Mouse (Mus musculus) E14TG2a.4 (cell line): ENCODE results near the gene Rbms1.

ENCODE experiments used
- CTCF ChIP-seq: conservative IDR thresholded peaks from 2 replicates; pipeline ENCODE4 v1.5.1; 2014; ENCODE audit warnings: low read length
- NANOG ChIP-seq: IDR thresholded peaks from 2 replicates; pipeline ENCODE4 v1.6.1; 2014; ENCODE audit warnings: borderline replicate concordance, low read length, mixed read lengths
- POU5F1 ChIP-seq: IDR thresholded peaks from 2 replicates; pipeline ENCODE4 v1.6.1; 2014; ENCODE audit warnings: low read length, borderline replicate concordance

DNA sequence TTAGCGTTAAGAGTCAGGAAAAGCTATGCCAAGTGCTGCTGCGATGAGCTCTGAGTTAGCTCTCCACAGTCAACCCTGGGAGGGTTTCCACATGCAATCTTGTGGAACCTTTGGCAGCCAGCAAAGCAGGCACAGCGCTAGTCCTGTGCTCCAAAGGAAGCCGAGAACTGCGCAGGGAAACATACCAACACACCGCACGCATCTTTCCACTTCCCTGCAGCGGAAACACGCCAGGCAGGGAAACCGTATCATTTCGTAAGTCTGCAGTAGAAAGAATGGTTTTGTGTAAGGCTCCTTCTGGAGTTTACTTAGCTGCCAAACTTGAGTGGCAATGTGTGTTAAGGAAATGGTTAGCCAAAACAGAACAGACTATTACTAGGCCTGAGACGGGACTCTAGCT lies 150.0 kb downstream of the Rbms1 start:
- no peak for TF ChIP-seq CTCF
- no peak for TF ChIP-seq POU5F1
- no peak for TF ChIP-seq NANOG
